Mouse (Mus musculus) CH12.LX (cell line): ENCODE measurements around the gene Atxn7l1.

Source experiments
- CHD2 ChIP-seq: IDR thresholded peaks from 2 replicates; pipeline ENCODE4 v1.6.1; 2011; ENCODE audit warnings: low read length, improper control_type of control experiment
- CTCF ChIP-seq, 2 experiments: IDR thresholded peaks in 1 of 2; conservative IDR thresholded peaks in 1 of 2; 2 replicates each; pipeline ENCODE4 v1.5.1; 2011 to 2012; ENCODE audit warnings: low read depth in 2 of 2, low read length in 2 of 2, improper control_type of control experiment in 1 of 2, inconsistent platforms in 1 of 2, mild to moderate bottlenecking in 1 of 2, moderate library complexity in 1 of 2
- EP300 ChIP-seq: IDR thresholded peaks from 2 replicates; pipeline ENCODE4 v1.6.1; 2011; ENCODE audit warnings: low read length, improper control_type of control experiment
- GABPA ChIP-seq: IDR thresholded peaks from 2 replicates; pipeline ENCODE4 v1.6.1; 2012; ENCODE audit warnings: low read depth, low read length, improper control_type of control experiment, inconsistent platforms; ENCODE audit not compliant: insufficient replicate concordance
- MAFK ChIP-seq: IDR thresholded peaks from 2 replicates; pipeline ENCODE4 v1.6.1; 2011; ENCODE audit warnings: low read length, improper control_type of control experiment; ENCODE audit not compliant: insufficient replicate concordance
- MEF2A ChIP-seq: IDR thresholded peaks from 2 replicates; pipeline ENCODE4 v1.6.1; 2014; ENCODE audit warnings: low read depth, mild to moderate bottlenecking, inconsistent platforms, low read length, improper control_type of control experiment, borderline replicate concordance
- POLR2A ChIP-seq: IDR thresholded peaks from 2 replicates; pipeline ENCODE4 v1.6.1; 2011; ENCODE audit warnings: low read depth, mild to moderate bottlenecking, improper control_type of control experiment, low read length
- RAD21 ChIP-seq: IDR thresholded peaks from 2 replicates; pipeline ENCODE4 v1.6.1; 2011; ENCODE audit warnings: low read depth, mild to moderate bottlenecking, low read length, improper control_type of control experiment, moderate library complexity
- TCF12 ChIP-seq: IDR thresholded peaks from 2 replicates; pipeline ENCODE4 v1.6.1; 2014; ENCODE audit warnings: low read depth, mild to moderate bottlenecking, inconsistent platforms, low read length, improper control_type of control experiment
- ZNF384 ChIP-seq: IDR thresholded peaks from 2 replicates; pipeline ENCODE4 v1.6.1; 2012; ENCODE audit warnings: low read depth, low read length, improper control_type of control experiment, inconsistent platforms

- TF ChIP-seq POLR2A (no peak), CHD2 (no peak), MAFK (no peak), CTCF (conservative IDR thresholded peaks at IDR 0.05 in 1 of 2, IDR thresholded peaks at IDR 0.05 in 1 of 2; ENCODE audit: low read depth in 2 of 2, low read length in 2 of 2) (no peak), MEF2A (no peak), ZNF384 (no peak), RAD21 (no peak), GABPA (no peak), TCF12 (no peak), EP300 (no peak)
Observed at GRCm38 (mm10) chr12:33358345-33358744, 210.9 kb downstream of the Atxn7l1 start.
